Mouse (Mus musculus) right cerebral cortex, adult 2 months (tissue): ENCODE data around the gene Olfr823.
"Not testable (repeated sequence)": the region's sequence is repeated elsewhere in the genome, so short reads cannot be mapped to it uniquely, and the experiment has no call there.

Experiments
- DNase-seq, 2 experiments: peaks; one replicate each; pipeline ENCODE4 v3.0.0; 2021 to 2022; ENCODE audit warnings: low spot score in 2 of 2

Gene Olfr823

GRCm38 (mm10) chr10:130115283-130115682, at the start of gene Olfr823:
TSS of gene Olfr823 (minus strand) at chr10:130115383.
- not testable (repeated sequence) for DNase-seq

GRCm38 (mm10) chr10:130144121-130144520, 28.9 kb upstream of the Olfr823 start:
- no peak for DNase-seq

DNA sequence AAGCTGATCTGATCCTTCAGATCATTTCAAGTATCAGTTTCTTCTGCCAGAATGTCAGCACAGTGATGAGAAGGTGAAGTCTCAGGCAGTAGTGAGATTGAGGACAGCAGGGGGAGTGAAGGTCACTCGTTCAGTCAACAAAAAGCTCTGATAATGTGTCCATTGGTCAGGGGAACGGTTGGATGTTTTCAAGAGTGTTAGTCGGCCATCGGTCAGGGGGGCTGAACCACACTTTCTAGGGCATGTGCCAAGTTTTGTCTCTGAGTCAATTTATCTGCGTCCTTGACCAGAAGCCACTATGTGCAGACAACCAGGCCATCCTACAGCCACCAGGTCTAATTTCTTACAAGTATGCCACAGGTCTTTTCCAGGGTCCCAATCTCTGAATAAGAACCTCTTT, 27.3 kb upstream of the Olfr823 start:
- DNase-seq = not testable (repeated sequence)

- no peak for DNase-seq
Measured at GRCm38 (mm10) chr10:130134811-130135210, 19.6 kb upstream of the Olfr823 start.

DNA sequence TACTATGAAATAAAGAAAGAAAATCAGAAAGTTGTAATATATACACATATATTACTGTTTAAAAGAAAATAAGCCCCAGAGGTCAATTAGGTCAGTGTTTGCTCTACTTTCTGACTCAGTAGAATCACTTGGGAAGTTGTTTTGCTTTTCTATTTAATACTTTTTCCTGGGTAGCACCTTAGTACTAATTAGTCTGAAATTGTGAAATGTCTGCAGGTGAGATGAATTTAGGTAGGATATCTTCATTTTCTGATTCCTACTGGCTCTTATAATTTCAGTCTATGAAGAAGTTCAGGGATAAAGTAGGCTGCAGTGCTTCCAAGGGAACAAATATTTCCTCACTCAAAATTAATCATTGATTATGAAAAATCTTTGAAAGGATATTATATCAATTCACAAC, 14.7 kb upstream of the Olfr823 start, which contains the start of gene Olfr824:
Gene Olfr824, minus strand, starts transcription at position 101 of the 400 bp plus-strand sequence.
- DNase-seq = not testable (repeated sequence)

- DNase-seq = not testable (repeated sequence)
Measured at GRCm38 (mm10) chr10:130116045-130116444, 862 bp upstream of the Olfr823 start.

DNA sequence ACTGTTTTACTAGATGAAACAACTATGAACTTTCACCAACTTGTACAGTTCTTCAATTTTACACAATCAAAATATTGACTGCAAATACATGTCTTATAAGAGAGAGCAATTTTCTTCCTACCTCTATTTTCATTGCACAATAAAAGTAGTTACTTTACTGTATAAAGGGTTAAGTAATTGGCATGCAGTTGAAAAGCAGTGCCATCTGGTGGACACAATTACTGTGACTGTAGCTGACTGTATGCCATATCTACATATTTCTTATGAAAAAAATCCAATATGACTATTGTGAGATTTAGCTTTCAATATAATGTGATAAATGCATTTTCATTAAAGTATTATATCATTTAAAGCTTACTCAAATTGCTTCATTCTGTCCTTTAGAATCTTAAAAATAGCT, 19.1 kb downstream of the Olfr823 start:
- no peak for DNase-seq

- peak; percentile 76 to 82 for DNase-seq
Measured at GRCm38 (mm10) chr10:130092838-130093440, 22.2 kb downstream of the Olfr823 start.

- DNase-seq = no peak
Measured at GRCm38 (mm10) chr10:130070910-130071309, 44.3 kb downstream of the Olfr823 start, which contains the start of gene Olfr822. TSS of gene Olfr822 (plus strand) at chr10:130071210.
